Mouse (Mus musculus) forebrain, postnatal 0 days (tissue): ENCODE measurements around the gene Gm3045. TPM values are rescaled to one million over a fixed set of nuclear protein-coding genes. Genes with fewer than 3 reads are reported as not detected.
A peak's percentile ranks its signal among the peaks of the same experiment; 100 is the strongest.

Experiments
- ATAC-seq: fragments of 200-750 bp; cut with Nextera tagmentation; 2 replicates; pipeline ENCODE4 v1.8.0; 2017; ENCODE audit warnings: mild to moderate bottlenecking, moderate library complexity
- DNase-seq: peaks from one replicate; pipeline ENCODE4 v3.0.0-alpha.2; 2015
- H3K27ac ChIP-seq: fragments of 300-500 bp; sonication (generic); 2 replicates; pipeline ENCODE4 v1.5.1; 2014; ENCODE audit warnings: low read depth, mild to moderate bottlenecking, antibody characterized with exemption, low read length, moderate library complexity, mixed read lengths
- H3K27me3 ChIP-seq: fragments of 300-500 bp; sonication (generic); 2 replicates; pipeline ENCODE4 v1.6.1; 2014; ENCODE audit warnings: mild to moderate bottlenecking, low read length, mixed read lengths; ENCODE audit not compliant: insufficient read depth
- H3K36me3 ChIP-seq: fragments of 300-500 bp; sonication (generic); 2 replicates; pipeline ENCODE4 v1.6.1; 2014; ENCODE audit warnings: mild to moderate bottlenecking, moderate library complexity; ENCODE audit not compliant: insufficient read depth
- H3K4me1 ChIP-seq: fragments of 300-500 bp; sonication (generic); 2 replicates; pipeline ENCODE4 v1.6.1; 2014; ENCODE audit warnings: antibody characterized with exemption; ENCODE audit not compliant: insufficient read depth
- H3K4me2 ChIP-seq: fragments of 300-500 bp; sonication (generic); 2 replicates; pipeline ENCODE4 v1.6.1; 2014; ENCODE audit warnings: low read depth, mild to moderate bottlenecking, moderate library complexity
- H3K4me3 ChIP-seq: fragments of 300-500 bp; sonication (generic); 2 replicates; pipeline ENCODE4 v1.5.1; 2014; ENCODE audit warnings: low read depth, low read length, mixed read lengths
- H3K9ac ChIP-seq: fragments of 300-500 bp; sonication (generic); 2 replicates; pipeline ENCODE4 v1.6.1; 2014; ENCODE audit warnings: mild to moderate bottlenecking
- H3K9me3 ChIP-seq: fragments of 300-500 bp; sonication (generic); 2 replicates; pipeline ENCODE4 v1.6.1; 2016; ENCODE audit warnings: low read length
- CTCF ChIP-seq: sonication (generic); IDR thresholded peaks from 2 replicates; pipeline ENCODE4 v1.5.1; 2016; ENCODE audit warnings: antibody characterized with exemption, control low read depth, low read depth
- WGBS: fragments of 180-500 bp; shearing (Covaris S2); extraction: QIAGEN DNeasy Blood & Tissue Kit; methylation state at CpG from one replicate; pipeline ENCODE4 v1.1.7; 2014; 5-methylcytosine and 5-hydroxymethylcytosine counted together
- polyA plus RNA-seq: library from polyadenylated mRNA; unstranded; fragments of >200 nt; fragmentation: Nextera tagmentation; extraction: Ambion mirVana; gene quantifications from 2 replicates; pipeline ENCODE4 v1.2.1, GENCODE M21; 2015
- total RNA-seq: library from RNA; depleted of rRNA; stranded (reverse); fragments of >200 nt; gene quantifications from 2 replicates; pipeline ENCODE4 v1.2.3, GENCODE M21; 2014

The Gm3045 gene
- total and polyA plus RNA-seq, 2 experiments from 2014 or later = not detected

DNA sequence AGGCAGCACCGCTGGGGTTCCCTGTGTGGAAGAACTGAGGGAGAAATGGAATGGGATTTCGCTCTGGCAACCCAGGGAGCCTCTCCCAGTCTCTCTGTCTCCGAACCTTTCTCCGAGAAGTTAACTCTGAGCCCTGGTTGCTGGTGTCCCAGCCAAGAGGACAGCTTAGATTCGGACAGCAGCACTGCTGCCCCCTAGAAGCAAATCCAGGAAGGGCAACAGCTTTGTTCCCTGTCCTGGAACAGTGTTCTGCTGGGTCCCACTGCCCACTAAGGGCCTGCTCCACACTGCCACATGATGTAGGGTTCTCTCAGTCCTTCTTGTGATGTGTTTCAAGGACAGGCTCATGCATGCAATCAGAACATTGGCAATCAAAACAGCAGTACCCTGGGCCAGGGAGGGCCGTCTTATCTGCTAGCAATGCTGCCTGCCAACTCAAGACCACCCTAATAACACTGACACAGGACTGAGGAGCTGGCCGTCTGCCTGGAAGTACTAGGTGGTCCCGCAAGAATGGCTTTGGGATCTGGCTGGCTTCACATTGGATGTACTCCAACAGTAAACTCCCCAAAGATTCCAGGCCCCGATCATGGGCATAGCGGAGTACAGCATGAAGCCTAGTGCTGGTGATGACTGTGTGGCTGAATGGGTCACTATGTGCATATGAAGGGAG lies 9.4 kb downstream of the Gm3045 start:
- ATAC-seq = peak; percentile 58
- H3K27me3 ChIP-seq = peaks cover 39% of the 10 kb centered on the region
- H3K27ac ChIP-seq = no peak overlapping the region
- H3K4me3 ChIP-seq = no peak overlapping the region
- H3K36me3 ChIP-seq = no peaks in the 10 kb centered on the region
- peak; percentile 38 for TF ChIP-seq CTCF
- WGBS = 39% methylated on average over 10 of the region's 10 CpGs
- no peak overlapping the region for H3K9ac ChIP-seq
- DNase-seq = peak; percentile 46
- no peaks in the 10 kb centered on the region for H3K9me3 ChIP-seq
- H3K4me2 ChIP-seq = no peak overlapping the region
- no peaks in the 10 kb centered on the region for H3K4me1 ChIP-seq

DNA sequence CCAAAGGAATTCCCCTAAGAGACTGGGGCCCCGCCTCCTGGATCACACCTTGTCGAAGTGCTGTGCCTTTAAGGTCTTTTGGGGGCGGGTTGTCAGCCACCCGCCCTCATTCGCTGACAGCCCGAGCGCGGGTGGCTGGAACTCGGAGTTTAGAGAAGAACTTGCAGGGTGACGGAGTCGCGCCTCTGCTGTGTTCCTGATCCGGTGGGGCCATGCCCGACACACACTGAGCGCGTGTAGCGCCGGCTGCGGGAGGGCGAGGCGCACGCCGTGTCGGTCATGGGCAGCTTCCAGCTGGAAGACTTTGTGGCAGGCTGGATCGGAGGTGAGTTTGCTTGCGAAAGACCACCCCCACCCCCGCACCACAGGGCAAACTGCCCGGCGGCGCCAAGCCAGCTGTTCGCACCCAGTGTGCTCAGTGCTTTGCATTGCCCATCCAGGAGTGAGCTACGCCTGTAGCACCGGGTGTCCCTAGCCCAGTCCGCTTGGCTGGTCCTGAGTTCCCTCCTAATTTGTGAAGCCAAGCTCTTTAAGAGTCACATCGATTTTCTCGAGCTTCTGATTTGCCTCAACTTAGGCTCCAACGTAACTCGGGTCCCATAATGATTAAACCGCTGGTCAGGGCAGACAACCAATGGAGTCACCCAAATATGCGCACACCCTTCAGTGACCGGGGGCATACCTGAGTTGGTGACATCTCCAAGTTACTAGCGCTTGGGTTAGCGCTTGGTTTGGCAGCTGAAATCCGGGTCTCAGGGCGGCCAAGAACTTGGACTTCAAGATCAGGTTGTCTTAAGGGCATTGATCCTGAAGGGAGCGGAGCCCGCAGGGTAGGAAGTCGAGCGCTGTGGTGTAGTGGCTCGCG lies 12.0 kb downstream of the Gm3045 start, which contains the start of gene Slc25a48:
Slc25a48 (plus strand) TSS at position 145 of the 865 bp plus-strand sequence.
- peak within 1 kb of the TSS; percentile 24 for H3K4me3 ChIP-seq

GRCm38 (mm10) chr13:56443411-56443810 lies 17.0 kb downstream of the Gm3045 start:
- DNase-seq = no peak
- Histone ChIP-seq H3K27me3 (peaks cover 24% of the 10 kb centered on the region), H3K36me3 (no peaks in the 10 kb centered on the region), H3K9me3 (no peaks in the 10 kb centered on the region), H3K4me1 (no peaks in the 10 kb centered on the region), H3K4me3 (no peak overlapping the region), H3K9ac (no peak overlapping the region), H3K4me2 (no peak overlapping the region), H3K27ac (no peak overlapping the region)
- 79% methylated on average over 7 of the region's 7 CpGs for WGBS
- TF ChIP-seq CTCF = no peak
- ATAC-seq = no peak

More for the DNA sequence above, 12.0 kb downstream of the Gm3045 start, which contains the start of gene Slc25a48:
- Histone ChIP-seq H3K27me3 (peaks cover 40% of the 10 kb centered on the region), H3K4me2 (peak within 1 kb of the TSS; percentile 45), H3K9ac (no peak within 1 kb of the TSS), H3K9me3 (no peaks in the 10 kb centered on the region), H3K27ac (no peak within 1 kb of the TSS), H3K36me3 (no peaks in the 10 kb centered on the region), H3K4me1 (no peaks in the 10 kb centered on the region)
- DNase-seq (no peak), ATAC-seq (no peak)
- no peak for TF ChIP-seq CTCF
- WGBS = 5% methylated on average over 51 of the region's 51 CpGs

DNA sequence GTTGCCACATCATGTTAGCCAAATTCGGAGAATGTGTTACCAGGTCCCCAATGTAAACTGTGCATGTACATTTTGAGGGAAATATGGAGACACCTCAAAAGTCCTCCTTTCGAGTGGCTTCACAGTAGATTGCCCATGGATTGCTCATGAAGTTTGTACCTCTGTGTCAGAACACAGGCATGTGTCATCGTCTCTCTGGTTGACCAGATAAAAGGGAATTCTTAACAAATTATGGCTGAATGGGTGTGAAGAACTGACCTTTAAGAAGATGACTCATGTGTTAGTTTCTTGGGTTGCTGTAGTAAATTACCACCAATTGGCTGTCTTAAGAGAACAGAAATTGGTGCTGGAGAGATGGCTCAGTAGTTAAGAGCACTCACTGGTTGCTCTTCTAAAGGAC lies 17.7 kb downstream of the Gm3045 start:
- Histone ChIP-seq H3K27me3 (peaks cover 17% of the 10 kb centered on the region), H3K4me3 (no peak overlapping the region), H3K4me2 (no peak overlapping the region), H3K27ac (no peak overlapping the region), H3K9me3 (no peaks in the 10 kb centered on the region), H3K9ac (no peak overlapping the region), H3K4me1 (no peaks in the 10 kb centered on the region), H3K36me3 (no peaks in the 10 kb centered on the region)
- ATAC-seq (no peak), DNase-seq (no peak)
- WGBS = 94% methylated on average over 3 of the region's 3 CpGs
- TF ChIP-seq CTCF = no peak

DNA sequence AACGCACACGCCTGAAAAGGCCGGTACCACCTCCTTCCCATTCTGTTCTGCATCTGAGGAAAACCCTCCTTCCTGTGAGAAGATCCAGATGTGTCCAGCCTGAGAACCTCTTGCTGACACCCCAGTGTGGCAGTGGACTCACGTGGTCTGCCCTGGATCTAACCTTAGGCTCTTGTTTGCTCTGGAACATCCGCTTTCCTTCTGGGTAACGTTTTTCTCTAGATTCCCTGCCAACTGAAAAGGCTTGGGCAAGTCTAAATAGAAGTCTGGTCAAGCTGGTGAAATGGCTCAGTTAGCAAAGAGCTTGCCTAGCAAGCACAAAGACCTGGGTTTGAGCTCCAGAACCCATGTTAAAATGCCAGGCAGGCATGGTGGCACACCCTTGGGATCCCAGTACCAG lies 18.6 kb downstream of the Gm3045 start:
- H3K4me1 ChIP-seq = no peaks in the 10 kb centered on the region
- H3K4me3 ChIP-seq = no peak overlapping the region
- no peak overlapping the region for H3K27ac ChIP-seq
- no peak for TF ChIP-seq CTCF
- H3K9ac ChIP-seq = no peak overlapping the region
- no peaks in the 10 kb centered on the region for H3K9me3 ChIP-seq
- 91% methylated on average over 6 of the region's 6 CpGs for WGBS
- H3K36me3 ChIP-seq = no peaks in the 10 kb centered on the region
- no peak overlapping the region for H3K4me2 ChIP-seq
- DNase-seq = no peak
- ATAC-seq = no peak
- peaks cover 9% of the 10 kb centered on the region for H3K27me3 ChIP-seq

- H3K4me2 ChIP-seq = no peak overlapping the region
- H3K36me3 ChIP-seq = no peaks in the 10 kb centered on the region
- peak; percentile 83 for DNase-seq
- no peaks in the 10 kb centered on the region for H3K27me3 ChIP-seq
- no peak overlapping the region for H3K27ac ChIP-seq
- TF ChIP-seq CTCF = no peak
- no peaks in the 10 kb centered on the region for H3K9me3 ChIP-seq
- no peak overlapping the region for H3K9ac ChIP-seq
- no peaks in the 10 kb centered on the region for H3K4me1 ChIP-seq
- ATAC-seq = peak; percentile 60
- 37% methylated on average over 10 of the region's 10 CpGs for WGBS
- H3K4me3 ChIP-seq = no peak overlapping the region
Observed at GRCm38 (mm10) chr13:56449239-56450030, 23.0 kb downstream of the Gm3045 start.
